Mouse (Mus musculus) small intestine, adult 2 months (tissue): Measurements from ENCODE around the gene Slc7a5. TPM values are rescaled to one million over a fixed set of nuclear protein-coding genes. Genes with fewer than 3 reads are reported as not detected.

Experiments
- H3K27ac ChIP-seq: fragments of 200-500 bp; 2 replicates; pipeline ENCODE4 v1.5.1; 2012; ENCODE audit warnings: low read depth, low read length, control low read depth, inconsistent platforms; ENCODE audit not compliant: insufficient read depth
- H3K27me3 ChIP-seq: fragments of 200-500 bp; 2 replicates; pipeline ENCODE4 v1.6.1; 2012; ENCODE audit warnings: mild to moderate bottlenecking, moderate library complexity, low read length, inconsistent platforms; ENCODE audit not compliant: control insufficient read depth, insufficient read depth
- H3K36me3 ChIP-seq: fragments of 200-500 bp; 2 replicates; pipeline ENCODE4 v1.6.1; 2012; ENCODE audit warnings: mild to moderate bottlenecking, low read length, control low read depth, inconsistent platforms; ENCODE audit not compliant: control insufficient read depth, insufficient read depth
- H3K4me1 ChIP-seq: fragments of 200-500 bp; 2 replicates; pipeline ENCODE4 v1.6.1; 2012; ENCODE audit warnings: low read length, inconsistent platforms, mixed read lengths; ENCODE audit not compliant: control insufficient read depth, insufficient read depth, insufficient read length
- H3K4me3 ChIP-seq: fragments of 200-500 bp; 2 replicates; pipeline ENCODE4 v1.5.1; 2012; ENCODE audit warnings: low read depth, mild to moderate bottlenecking, control low read depth, inconsistent platforms, low read length, moderate library complexity
- CTCF ChIP-seq: fragments of 200-500 bp; IDR thresholded peaks from 2 replicates; pipeline ENCODE4 v1.5.1; 2012; ENCODE audit warnings: low read depth, mild to moderate bottlenecking, control low read depth, inconsistent platforms, low read length, moderate library complexity, mixed read lengths; ENCODE audit not compliant: insufficient replicate concordance, insufficient read length; ENCODE audit errors: extremely low read depth
- POLR2A ChIP-seq: fragments of 200-500 bp; IDR thresholded peaks from 2 replicates; pipeline ENCODE4 v1.6.1; 2012; ENCODE audit warnings: low read depth, mild to moderate bottlenecking, control low read depth, inconsistent platforms, low read length, moderate library complexity
- WGBS: fragments of 180-500 bp; shearing (Covaris S2); methylation state at CpG from one replicate; pipeline ENCODE4 v1.1.7; 2018; 5-methylcytosine and 5-hydroxymethylcytosine counted together
- polyA plus RNA-seq: library from polyadenylated mRNA; depleted of rRNA; stranded (reverse); fragments of >200 nt; gene quantifications from 2 replicates; pipeline ENCODE4 v1.2.3, GENCODE M21; 2012

Slc7a5 gene
- polyA plus RNA-seq, 1 experiment = 11.5 TPM

- Histone ChIP-seq H3K36me3 (peaks cover 5% of the 10 kb centered on the region; the same call in 1 of the 2 replicates), H3K27ac (no peak overlapping the region), H3K4me1 (no peaks in the 10 kb centered on the region), H3K4me3 (no peak overlapping the region), H3K27me3 (no peaks in the 10 kb centered on the region)
- 79% methylated on average over 15 of the region's 15 CpGs for WGBS
- no peak for TF ChIP-seq CTCF
- no peak for TF ChIP-seq POLR2A
These were observed 17.4 kb downstream of the Slc7a5 start for GRCm38 (mm10) chr8:121889810-121890785.

- H3K4me3 ChIP-seq = no peak overlapping the region
- TF ChIP-seq POLR2A (no peak), CTCF (no peak)
- no peaks in the 10 kb centered on the region for H3K4me1 ChIP-seq
- H3K27me3 ChIP-seq = no peaks in the 10 kb centered on the region
- 82% methylated on average over 1 of the region's 1 CpGs for WGBS
- no peak overlapping the region for H3K27ac ChIP-seq
- peaks cover 7% of the 10 kb centered on the region for H3K36me3 ChIP-seq
These were observed 18.2 kb downstream of the Slc7a5 start for GRCm38 (mm10) chr8:121889317-121889716.

- Histone ChIP-seq H3K27ac (no peak overlapping the region), H3K27me3 (no peaks in the 10 kb centered on the region), H3K36me3 (peaks cover 20% of the 10 kb centered on the region), H3K4me3 (no peak overlapping the region), H3K4me1 (no peaks in the 10 kb centered on the region)
- no peak for TF ChIP-seq POLR2A
- TF ChIP-seq CTCF = no peak
- 85% methylated on average over 1 of the region's 1 CpGs for WGBS
These were observed 19.9 kb downstream of the Slc7a5 start for GRCm38 (mm10) chr8:121887547-121887946.

GRCm38 (mm10) chr8:121885433-121885832, 22.1 kb downstream of the Slc7a5 start:
- TF ChIP-seq POLR2A (no peak), CTCF (no peak)
- Histone ChIP-seq H3K36me3 (peaks cover 22% of the 10 kb centered on the region), H3K27ac (no peak overlapping the region), H3K4me1 (no peaks in the 10 kb centered on the region), H3K27me3 (no peaks in the 10 kb centered on the region), H3K4me3 (no peak overlapping the region)
- WGBS = 88% methylated on average over 6 of the region's 6 CpGs

DNA sequence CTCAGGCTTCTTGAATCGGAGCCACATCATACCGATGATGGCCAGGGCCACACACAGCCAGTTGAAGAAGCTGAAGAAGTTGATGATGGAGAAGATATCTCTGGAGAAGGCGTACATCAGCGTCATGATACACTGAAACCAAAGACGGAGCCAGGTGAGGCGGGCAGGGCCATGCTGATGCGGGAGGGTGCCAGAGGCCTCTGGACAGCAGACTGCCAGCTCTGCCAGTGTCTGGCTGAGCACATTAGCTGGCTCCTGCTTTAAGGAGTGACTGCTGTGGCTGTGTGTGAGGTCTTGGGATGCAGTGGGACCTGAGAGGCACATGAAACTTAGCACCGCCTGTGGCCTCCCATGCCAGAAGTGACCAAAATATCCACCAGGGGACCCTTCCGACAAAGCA, 22.5 kb downstream of the Slc7a5 start:
- Histone ChIP-seq H3K27me3 (no peaks in the 10 kb centered on the region), H3K4me1 (no peaks in the 10 kb centered on the region), H3K27ac (no peak overlapping the region), H3K36me3 (peaks cover 22% of the 10 kb centered on the region), H3K4me3 (no peak overlapping the region)
- 95% methylated on average over 9 of the region's 9 CpGs for WGBS
- TF ChIP-seq POLR2A (no peak), CTCF (no peak)

DNA sequence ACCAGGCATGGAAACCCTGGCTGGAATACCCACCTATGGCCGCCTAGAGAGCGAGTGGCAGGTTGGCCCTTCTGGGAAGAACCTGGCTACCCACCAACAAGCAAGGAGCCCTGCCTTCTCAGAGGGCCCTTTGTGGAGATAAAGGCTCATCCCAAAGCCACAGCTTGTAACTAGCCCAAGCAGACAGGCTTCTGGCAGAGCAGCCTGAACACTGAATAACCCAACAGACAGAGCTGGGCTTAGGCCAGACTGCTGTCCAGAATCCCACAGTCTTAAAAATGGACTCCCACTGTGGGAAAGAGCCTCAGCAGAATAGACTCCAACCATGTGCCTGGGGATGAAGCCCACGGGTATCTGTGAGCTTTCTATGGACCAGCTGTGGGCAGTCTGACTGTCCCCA, 23.3 kb downstream of the Slc7a5 start:
- no peak overlapping the region for H3K4me3 ChIP-seq
- no peak overlapping the region for H3K27ac ChIP-seq

DNA sequence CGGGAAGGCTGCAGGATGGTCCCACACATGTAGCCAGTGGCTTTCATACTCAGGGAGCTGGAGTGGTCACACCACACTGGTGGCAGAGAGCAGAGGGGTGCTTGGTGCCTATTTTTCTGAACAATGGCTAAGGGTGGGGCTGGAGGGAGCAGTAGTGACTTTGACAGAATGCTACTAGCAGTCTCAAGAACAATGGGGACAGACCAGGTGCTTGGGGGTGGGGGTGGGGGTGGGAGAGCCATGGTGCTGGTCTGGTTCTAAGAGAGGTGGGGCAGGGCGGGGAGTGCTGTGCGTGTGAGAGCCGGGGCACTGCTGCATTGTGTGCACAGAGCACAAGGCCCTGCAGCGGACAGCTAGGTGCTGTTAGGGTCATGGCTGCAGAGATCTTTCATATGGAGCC, 25.6 kb downstream of the Slc7a5 start:
- H3K36me3 ChIP-seq = peaks cover 22% of the 10 kb centered on the region
- TF ChIP-seq CTCF (no peak), POLR2A (no peak)
- WGBS = 86% methylated on average over 5 of the region's 5 CpGs
- H3K4me1 ChIP-seq = no peaks in the 10 kb centered on the region
- H3K27me3 ChIP-seq = no peaks in the 10 kb centered on the region
- no peak overlapping the region for H3K4me3 ChIP-seq
- H3K27ac ChIP-seq = no peak overlapping the region

More for the DNA sequence above, 23.3 kb downstream of the Slc7a5 start:
- TF ChIP-seq CTCF (no peak), POLR2A (no peak)
- WGBS = 84% methylated on average over 3 of the region's 3 CpGs
- peaks cover 22% of the 10 kb centered on the region for H3K36me3 ChIP-seq
- H3K4me1 ChIP-seq = no peaks in the 10 kb centered on the region
- H3K27me3 ChIP-seq = no peaks in the 10 kb centered on the region
